Mouse (Mus musculus) telencephalon, adult 2 months (tissue): Measurements from ENCODE around the gene Gsap.
A peak's percentile ranks its signal among the peaks of the same experiment; 100 is the strongest.
"Not testable (repeated sequence)": the region's sequence is repeated elsewhere in the genome, so short reads cannot be mapped to it uniquely, and the experiment has no call there.

Source experiments
- DNase-seq: peaks from one replicate; pipeline ENCODE4 v3.0.0-alpha.2; 2011; ENCODE audit warnings: low read depth, low spot score

Gene Gsap

DNA sequence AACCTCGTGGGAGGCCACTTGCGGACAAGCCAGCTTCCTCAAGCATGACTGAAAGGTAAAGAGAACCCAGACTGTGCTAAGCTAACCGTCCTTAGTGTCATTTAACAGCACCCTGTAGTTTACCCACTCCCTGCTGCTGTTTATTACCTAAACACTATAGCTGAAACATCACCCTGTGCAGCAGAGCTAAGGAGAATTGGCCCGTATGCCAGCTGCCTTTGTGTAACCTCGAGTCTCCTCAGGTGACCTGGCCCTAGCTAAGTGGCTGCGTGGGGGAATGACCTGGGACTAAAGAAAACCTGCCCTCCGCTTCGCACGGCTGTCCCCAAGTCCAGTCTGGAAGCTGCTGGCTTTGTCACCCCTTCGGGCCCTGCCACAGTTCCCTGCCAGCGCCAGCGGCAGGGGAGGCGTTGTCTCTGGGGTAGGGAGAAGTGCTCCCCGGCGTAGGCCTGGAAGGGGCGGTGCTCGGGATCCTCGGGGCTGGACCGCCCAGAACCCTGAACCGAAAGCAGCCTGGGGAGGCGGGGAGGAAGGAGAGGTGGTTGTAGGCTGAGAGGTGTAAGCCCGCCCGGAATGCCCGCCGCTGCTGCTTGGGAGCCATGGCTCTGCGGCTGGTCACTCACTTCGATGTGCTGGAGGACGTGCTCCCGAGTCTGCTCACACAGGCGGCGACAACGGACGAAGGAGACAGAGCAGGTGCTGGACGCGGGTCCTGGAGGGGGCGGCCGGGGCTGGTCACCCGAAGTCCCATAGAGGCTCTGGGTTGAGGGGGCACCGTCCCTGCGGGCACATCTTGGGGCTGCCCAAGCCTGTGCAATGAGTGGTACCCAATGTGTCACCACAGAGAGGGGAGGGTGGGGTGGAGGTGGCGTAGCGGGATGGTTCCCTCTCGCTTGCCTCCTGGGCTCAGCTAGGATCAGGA, at the start of gene Gsap:
TSS of gene Gsap (plus strand) at position 492 of the 922 bp plus-strand sequence.
- no peak for DNase-seq

DNA sequence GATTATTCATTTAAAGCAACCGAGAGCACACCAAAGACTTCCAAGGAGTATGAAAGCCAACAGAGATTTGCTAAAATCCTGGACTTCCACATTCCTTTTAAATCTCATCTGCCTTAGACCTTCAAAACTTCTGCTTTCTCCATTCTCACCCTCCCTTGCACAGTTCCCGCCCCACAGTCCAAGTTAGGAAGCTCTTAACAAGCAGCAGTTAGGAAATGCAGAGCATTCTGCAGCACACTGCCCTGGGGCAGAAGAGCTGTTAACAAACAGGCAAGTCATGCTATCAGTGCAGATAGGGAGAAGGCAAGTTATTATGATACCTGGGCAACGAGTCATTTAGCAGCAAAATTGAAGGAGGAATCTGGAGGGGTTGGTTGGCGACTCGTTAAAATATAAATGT, 49.5 kb upstream of the Gsap start:
- DNase-seq = no peak

DNA sequence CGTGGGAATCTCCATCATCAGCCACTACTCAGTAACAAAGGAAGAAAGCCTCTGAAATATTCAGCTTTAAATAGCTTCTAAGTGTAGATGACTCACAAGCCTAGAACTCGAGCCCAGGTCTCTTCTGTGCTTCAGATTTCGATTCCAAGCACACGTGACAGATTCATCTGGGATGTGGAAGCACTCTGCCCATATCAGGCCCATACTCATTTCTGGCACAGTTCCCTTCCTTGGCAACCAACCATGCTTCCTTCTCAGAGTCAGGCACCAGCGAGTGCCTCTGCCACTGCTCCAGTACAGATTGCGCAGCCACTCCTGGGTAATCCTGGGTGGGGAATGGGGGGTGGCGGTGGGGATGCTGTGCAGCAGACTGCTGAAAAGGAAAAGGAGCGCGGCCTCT, 46.5 kb upstream of the Gsap start:
- peak; percentile 92 for DNase-seq

DNA sequence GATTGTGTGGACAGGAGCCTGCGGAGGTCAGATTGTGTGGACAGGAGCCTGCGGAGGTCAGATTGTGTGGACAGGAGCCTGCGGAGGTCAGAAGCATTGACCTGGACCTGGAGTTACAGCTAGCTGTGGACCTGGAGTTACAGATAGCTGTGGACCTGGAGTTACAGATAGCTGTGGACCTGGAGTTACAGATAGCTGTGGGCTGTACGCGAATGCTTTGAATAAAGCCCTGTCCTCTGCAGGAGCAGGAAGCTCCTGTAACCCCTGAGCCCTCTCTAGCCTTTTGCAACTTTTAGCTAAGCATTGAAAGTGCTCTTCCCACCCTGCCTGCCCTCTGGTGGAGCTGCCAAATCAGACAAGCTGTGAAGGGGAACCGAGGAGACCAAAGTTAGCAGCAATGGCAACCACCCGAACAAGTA, 44.9 kb upstream of the Gsap start:
- DNase-seq = not testable (repeated sequence)

DNA sequence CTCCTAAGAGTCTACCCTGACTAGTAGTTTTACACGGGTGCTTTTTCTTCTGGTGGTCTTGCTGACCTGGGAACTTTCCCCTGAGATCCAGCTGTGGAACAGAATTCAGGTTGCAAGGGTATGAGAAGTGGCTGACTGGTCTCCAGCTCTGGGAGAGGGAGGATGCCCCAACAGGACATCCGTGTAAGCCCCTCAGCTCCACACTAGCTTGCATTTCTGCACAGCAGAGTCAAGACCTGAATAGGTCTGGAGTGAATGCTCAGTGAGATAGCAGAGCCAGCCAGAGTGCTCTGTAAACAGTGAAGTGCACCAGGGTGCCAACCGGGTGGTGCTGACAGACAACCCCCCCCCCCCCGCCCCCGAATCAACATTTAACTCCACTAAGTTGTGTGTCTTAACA, 44.4 kb upstream of the Gsap start:
- no peak for DNase-seq

DNA sequence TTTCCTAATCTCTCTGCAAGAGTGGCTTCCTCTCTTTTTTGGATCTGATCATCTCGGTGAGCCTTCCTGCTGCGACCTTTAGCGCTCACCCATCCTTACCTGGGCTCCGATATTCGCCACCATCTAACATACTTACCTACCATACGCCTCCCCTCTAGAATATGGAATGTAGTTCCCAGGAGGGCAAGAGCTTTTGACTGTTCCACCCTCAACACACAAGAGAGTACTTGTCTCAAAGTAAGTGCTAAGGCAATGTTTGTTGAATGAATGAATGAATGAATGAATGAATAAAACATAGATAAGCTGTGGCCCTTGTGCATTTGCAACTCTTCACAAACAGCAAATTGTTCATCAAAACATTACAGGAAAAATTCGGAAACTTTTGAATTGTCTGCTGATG, 43.0 kb upstream of the Gsap start:
- DNase-seq = no peak

DNA sequence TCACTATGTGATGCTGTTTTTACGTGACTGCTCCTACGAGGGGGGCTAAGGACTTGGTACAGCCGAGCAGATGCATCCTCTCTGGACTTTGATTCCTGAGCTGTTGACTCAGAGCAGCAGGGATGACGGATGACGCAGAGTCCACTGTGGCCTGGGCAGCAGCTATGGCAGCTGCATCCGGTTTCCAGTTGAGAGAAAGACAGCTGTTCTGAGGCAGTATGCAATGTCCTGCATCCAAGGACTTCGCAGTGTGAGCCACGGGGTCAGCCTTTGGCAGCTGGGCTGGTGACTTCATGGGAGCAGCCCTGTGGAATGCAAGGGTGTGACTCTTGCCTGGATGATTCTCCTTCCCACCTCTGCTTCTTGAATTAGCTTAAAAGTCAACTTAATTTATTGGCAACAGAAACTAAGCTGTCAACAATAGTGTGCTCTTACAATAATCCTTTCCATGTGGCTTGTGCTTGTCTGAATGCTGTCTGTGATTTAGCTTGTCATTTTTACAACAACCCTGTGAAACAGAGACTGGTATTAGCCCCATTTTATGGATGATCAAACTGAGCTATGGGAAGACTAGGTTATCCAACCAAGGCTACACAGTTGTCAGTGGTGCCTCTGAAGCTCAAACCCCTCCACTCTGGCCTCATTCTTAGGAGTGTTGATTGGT, 41.4 kb upstream of the Gsap start:
- no peak for DNase-seq

DNA sequence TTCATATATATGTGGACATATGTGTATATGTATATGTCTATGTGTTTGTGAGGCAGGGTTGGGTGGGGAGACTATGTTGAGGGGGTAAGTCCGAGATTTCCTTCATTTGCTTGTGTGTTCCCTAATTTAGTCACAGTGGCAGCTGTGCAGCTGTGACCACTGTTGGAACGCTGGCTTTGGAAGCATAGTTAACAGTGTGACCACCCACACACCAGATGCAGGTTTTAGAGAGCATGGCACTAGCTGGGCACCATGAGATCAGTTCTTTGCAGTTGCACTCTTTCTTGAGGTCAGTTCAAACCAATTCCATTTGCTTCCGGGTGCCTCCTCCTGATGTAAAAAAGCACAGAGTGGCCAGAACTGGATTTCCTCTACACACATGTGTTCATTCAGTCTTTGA, 37.7 kb upstream of the Gsap start:
- DNase-seq = no peak

DNA sequence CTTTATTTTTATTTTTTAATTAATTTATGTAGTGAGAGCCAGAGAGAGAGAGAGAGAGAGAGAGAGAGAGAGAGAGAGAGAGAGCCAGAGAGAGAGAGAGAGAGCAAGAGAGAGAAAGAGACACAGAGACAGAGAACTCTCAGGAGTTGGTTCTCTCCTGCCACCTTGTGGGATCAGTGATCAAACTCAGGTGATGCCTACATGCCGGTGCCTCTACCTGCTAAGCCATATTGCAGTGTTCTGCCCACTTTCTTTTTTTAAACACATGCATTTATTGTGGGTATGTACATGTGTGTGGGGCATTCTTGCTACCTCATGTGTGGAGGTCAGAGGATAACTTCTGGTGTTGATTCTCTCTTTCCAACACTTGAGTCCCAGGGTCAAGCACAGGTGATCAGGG, 32.4 kb upstream of the Gsap start:
- DNase-seq = no peak

DNA sequence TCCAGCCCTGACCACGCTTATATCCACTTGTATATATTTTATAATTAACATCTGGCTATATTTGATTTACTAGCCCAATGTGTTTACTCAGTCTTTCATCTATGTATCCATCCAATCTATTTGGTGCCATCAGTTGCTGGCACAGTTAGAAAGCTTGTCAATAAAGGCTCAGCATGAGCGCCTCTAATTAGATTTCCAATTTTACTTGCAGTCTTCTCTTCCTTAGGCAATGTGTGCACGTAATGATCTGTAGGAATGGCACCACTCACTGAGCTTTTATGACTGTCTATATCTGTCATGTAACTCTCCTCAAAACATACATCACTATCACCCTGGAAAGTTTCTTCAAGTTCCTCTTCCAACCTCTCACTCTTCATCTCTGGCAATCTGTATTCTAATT, 29.3 kb upstream of the Gsap start:
- no peak for DNase-seq

DNA sequence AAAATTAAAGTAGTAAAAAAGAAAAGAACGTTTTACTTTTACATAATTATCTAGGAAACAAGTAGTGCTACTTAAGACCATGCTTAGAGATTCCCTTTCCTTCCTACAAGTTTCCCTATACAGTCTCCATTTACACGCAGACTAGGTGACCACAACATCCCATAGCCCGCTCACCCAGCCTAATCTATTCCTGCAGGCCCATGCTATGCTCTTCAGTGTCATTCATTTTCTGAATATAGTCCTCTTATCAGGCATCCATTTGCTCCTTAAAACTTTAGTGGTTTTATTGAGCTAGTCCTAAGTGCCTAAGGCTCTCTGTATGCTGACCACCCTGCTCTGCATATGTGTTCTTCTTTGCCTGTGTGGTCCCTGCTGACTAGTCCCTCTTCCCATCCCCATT, 26.5 kb upstream of the Gsap start:
- DNase-seq = no peak

DNA sequence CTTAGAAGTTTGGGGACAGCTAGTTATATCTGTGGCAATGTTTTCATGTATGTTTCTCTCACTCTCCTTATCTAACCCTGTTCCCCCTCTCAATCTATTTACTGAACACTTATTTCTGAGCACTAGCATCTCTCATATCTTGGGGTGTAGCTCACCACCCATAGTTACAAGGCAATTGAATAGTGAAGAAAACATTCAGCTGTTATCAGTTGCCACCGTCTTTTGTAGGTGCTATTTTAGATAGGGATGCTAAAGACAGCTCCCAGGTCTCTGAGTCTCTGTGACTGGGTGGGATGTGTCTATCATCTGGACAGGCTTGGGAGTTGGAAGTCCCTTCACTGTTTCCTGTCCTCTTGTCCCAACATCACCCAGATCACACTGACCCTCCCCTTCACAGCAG, 25.3 kb upstream of the Gsap start:
- DNase-seq = no peak

DNA sequence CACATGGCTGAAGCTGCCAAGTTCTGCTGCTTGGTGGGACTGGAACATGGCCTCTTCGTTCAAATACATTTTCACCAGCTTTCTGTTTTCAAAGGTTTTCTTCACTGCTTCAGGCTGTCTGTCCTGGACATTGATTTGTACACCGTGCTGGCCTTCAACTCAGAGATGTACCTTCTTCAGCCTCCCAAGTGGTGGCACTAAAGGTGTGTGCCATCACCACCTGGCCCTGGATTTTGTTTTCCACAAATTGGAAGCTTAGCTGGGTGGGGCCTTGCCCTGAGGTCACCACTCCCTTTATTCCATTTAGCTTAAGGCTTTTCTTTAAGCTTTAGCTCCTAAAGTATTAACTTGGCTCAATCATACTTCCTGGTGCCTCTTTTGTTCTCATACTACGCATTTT, 22.6 kb upstream of the Gsap start:
- DNase-seq = no peak

DNA sequence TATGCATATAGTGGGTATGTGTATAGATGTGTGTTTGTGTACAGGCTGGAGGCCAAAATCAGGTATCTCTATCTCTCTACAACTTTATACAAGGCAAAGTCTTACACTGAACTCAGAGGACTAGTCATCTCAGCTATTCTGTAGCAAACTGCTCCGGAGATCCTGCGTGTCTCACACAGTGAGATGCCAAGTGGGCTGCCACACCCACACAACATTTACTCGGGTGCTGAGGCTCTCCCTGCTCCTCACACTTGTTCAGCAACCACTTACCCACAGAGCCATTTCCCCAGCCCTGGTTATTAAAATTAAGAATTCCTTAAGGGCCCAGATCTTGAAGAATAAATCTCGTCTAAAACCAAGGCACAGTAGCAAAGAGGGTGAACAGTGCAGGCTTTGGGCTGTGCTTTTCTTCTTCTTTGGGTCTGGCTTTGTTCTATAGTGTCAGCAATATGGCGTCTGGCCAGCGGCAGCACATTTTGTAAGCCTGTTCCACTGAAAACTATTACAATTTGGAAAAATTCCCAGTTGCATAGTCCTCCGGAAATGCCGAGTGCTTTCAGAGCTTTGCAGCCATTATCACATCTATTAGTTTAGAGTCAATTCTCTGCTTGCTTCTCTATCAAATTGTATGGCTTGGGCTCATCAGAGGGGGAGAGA, 17.2 kb upstream of the Gsap start:
- no peak for DNase-seq

DNA sequence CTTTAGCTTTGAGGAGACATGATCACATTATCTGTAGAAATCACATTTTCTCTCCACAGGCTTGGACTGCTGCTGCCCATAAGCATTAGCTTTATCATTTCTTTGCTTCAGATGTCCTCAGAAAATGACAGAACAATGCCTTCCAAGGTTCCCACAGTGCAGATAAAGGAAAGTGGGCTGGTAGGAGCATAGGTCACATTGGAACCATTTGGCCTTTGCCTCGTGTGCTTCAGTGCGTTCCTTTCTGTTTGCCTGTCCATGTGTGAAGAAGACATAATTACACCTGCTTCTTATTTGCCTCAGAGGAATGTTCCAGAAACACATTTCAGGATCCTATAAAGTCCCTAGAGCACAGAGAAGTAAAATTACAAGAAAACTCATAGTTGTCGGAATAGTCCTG, 16.7 kb upstream of the Gsap start:
- DNase-seq = no peak

DNA sequence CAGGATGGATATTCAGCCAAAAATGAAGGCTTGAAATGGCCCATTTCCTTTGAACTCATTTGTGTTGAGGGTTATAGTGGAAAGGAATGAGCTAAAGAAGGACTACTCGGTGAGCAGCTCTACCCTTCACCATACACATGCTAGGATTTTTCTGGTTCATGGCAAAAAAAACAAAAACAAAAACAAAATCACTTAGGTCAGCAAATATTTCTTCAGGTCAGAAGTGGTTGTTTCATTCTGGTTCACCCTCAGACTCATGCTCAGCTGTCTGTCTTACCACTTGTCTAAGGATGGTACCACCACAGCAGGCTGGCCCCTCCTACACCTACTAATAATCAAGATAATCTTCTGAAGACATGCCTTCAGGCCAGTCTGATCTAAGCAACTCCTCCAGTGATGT, 16.2 kb upstream of the Gsap start:
- DNase-seq = no peak

DNA sequence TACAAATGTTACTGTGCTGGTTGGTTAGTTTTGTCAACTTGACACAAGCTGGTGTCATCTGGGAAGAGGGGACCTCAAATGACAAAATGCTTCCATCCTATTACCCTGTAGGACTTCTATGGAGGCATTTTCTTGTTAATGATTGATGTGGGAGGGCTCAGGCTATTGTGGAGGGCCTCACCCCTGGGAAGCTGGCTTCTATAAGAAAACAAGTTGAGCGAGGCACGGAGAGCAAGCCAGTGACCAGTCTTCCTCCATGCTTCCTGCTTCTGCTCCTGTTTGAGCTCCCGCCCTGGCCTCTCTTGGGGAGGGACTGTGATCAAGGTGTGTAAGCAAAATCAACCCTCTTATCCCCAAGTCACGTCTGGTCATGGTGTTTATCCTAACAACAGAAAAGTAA, 15.6 kb upstream of the Gsap start:
- DNase-seq = no peak

DNA sequence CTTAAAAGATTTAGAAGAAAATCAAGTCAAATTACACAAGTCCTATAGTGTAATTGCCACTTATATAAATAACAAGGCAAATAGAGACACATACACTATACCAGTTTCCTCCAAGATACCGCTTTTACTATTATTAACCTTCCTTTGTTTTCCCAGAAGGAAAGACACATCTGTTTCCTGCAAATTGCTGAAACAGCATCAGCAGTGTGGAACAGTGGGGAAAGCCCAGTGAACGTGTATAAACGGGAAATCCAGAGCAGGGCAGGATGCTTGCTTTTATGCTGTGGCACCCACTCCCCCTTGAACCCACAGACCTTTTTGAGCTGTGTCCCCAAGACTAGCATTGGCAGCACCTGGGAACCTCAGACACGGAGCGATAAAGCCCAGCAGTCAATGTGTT, 15.2 kb upstream of the Gsap start:
- DNase-seq = no peak

DNA sequence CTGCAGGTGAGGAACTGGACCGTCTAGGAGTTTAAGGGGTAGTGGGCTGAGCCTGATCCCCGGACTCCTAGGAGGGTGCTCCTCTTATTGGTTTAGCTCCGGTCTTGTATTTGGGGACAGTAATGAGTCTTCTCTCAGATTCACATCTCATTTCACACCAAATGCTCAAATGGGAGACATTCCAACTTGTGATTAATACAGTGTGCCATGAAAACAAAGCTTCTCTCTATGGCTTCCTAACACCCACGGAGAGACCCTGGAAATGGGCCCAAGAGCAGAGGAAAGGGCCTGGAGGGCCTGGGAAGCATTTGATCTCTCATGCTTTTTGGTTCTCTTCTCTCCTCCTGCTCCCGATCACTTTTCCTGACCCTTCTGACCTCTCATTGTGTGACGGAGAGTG, 14.7 kb upstream of the Gsap start:
- DNase-seq = no peak

DNA sequence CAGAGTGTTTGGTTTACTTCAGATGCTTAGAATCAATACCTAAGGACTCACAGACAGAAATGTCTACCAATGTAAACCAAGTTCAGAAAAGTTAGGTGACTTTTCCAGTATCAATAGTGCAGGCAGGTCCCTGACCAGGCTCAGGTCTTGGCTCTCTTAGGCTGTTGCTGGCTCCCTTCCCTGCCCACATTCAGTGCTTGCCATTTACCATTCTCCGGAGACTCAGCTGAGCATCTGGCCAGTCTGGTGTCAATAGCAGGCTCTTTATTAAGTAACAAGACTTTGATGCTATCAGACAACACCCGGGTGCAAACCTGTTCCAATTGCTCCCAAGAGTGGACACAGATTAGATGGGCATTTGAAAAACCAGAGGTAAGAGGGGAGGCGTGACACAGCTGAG, 13.7 kb upstream of the Gsap start:
- DNase-seq = no peak

DNA sequence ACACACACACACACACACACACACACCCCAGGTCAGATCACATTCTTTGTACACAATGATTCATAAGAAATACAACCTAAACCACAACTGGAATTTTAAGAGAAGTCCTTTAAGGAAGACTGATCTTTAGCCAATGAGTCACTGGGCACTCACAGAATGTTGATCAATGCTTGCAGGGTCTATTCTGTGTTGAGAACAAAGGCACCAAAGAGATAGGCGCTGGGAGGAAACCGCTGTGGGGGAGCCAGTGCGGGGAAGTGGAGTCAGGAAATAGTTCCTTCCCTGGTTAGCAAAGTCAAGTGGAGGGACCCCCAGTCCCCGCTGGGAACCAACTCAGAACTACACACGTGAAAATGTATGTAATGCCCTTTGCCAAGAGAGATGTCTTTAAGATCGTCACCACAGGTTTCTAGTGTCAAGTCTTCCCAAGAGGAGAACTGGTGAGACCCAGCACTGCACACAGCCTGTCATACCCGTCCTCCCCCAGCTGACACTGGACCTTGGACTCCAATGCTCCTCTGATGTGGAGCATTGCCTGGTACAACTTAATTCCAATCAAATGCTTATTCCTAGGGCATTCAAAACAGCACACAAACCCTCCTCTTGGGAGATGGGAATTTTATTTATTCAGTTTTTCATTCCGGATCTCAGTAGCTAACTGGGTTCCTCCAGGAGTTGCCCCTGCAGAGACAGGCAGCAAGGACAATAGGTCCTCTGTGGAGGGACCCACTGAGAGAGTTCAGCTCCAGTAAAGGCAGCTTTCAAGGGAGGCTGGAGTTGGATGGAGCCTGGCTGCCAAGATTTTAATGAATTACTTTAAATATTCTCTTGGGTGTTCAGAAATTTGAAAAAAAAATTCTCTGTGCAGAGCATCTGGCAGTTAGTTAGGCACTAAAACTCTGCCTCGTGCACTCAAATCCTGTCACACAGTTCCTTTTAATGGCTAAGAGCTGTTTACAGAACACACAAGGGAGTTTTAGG, 10.6 kb upstream of the Gsap start:
- DNase-seq = no peak

DNA sequence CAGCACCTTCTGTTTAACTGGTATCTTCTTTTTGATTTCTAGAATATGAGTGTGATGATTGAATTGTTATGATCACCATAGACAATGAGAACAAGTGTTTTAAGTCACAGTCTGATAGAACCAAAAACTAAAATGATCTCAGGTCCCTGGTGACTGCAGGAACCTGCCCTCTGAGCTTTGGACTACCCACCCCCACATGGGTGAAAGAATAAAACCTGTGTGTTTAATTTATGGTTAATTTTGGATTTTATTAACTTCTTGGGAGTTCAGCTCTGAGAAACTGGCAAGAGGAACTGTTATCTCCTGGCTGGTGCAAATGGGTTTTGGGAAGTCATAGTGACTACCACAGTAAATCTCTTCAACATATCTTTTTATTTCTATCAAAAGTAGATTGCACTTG, 6.6 kb upstream of the Gsap start:
- no peak for DNase-seq
